Mouse (Mus musculus) liver, postnatal 0 days (tissue): ENCODE data around the gene Bcar3.

Experiments used
- CTCF ChIP-seq: sonication (generic); IDR thresholded peaks from 2 replicates; pipeline ENCODE4 v1.5.1; 2016; ENCODE audit warnings: antibody characterized with exemption, low read depth
- EP300 ChIP-seq: IDR thresholded peaks from 2 replicates; pipeline ENCODE4 v1.6.1; 2016; ENCODE audit warnings: antibody characterized with exemption, low read depth, mild to moderate bottlenecking

GRCm38 (mm10) chr3:122391816-122392215, 97.9 kb downstream of the Bcar3 start:
- TF ChIP-seq EP300, result no peak
- no peak for TF ChIP-seq CTCF
